Mouse (Mus musculus) forebrain, embryonic 11.5 days (tissue): ENCODE measurements around the gene Mtx1. TPM values are rescaled to one million over a fixed set of nuclear protein-coding genes. Genes with fewer than 3 reads are reported as not detected.

ENCODE experiments used
- microRNA counts: library from miRNA; unstranded; fragments of <30 nt; microRNA quantifications from one replicate; lab custom pipeline; 2015
- microRNA-seq: library from miRNA; unstranded; fragments of <30 nt; microRNA quantifications from one replicate; pipeline ENCODE4, GENCODE M21; 2016; ENCODE audit not compliant: insufficient number of aligned reads
- polyA plus RNA-seq: library from polyadenylated mRNA; unstranded; fragments of >200 nt; fragmentation: Nextera tagmentation; extraction: Ambion mirVana; gene quantifications from 2 replicates; pipeline ENCODE4 v1.2.1, GENCODE M21; 2014

Mtx1 gene
- polyA plus RNA-seq, 1 experiment from 2014 or later: 194 TPM

MicroRNAs encoded within 50 kb of the gene (microRNA counts, 519-probe panel; counts per million panel counts)
- 5,667 counts per million, percentile 74 among the panel's probes with 10 or more counts for microRNA mmu-miR-92b (lab: Ali Mortazavi, UCI)

Small RNA genes lying within 50 kb of the gene (microRNA-seq; reads per million reads assigned to microRNA genes)
- gene Mir92b: 19,871 reads per million, percentile 98 among the genes with 10 or more reads in this experiment

Other genes with a start within 250 kb of the Mtx1 start
- 23.9 and 24.5 TPM in 2 replicates for gene Rusc1, start 133.8 kb downstream of the Mtx1 start, polyA plus RNA-seq
- gene Gm43738, start 126.0 kb downstream of the Mtx1 start, polyA plus RNA-seq: not detected in 2 replicates
- 332 and 356 TPM in 2 replicates for gene Fdps, start 125.1 kb downstream of the Mtx1 start, polyA plus RNA-seq
- gene Pklr, start 90.9 kb downstream of the Mtx1 start, polyA plus RNA-seq: 2.1 and 2.8 TPM in 2 replicates
- gene Hcn3, start 66.9 kb downstream of the Mtx1 start, polyA plus RNA-seq: 6.3 and 6.7 TPM in 2 replicates
- gene Clk2, start 62.3 kb downstream of the Mtx1 start, polyA plus RNA-seq: 34.7 and 40.8 TPM in 2 replicates
- gene Scamp3, start 49.6 kb downstream of the Mtx1 start, polyA plus RNA-seq: 92.5 and 107 TPM in 2 replicates
- 26.3 and 27.8 TPM in 2 replicates for gene Fam189b, start 43.9 kb downstream of the Mtx1 start, polyA plus RNA-seq
- 32.4 and 37.7 TPM in 2 replicates for gene Gba, start 24.2 kb downstream of the Mtx1 start, polyA plus RNA-seq
- 63.3 and 69.9 TPM in 2 replicates for gene Thbs3, start 11.9 kb downstream of the Mtx1 start, polyA plus RNA-seq
- 2.0 and 3.4 TPM in 2 replicates for gene Muc1, start 2.0 kb upstream of the Mtx1 start, polyA plus RNA-seq
- 237 and 252 TPM in 2 replicates for gene Krtcap2, start 18.9 kb upstream of the Mtx1 start, polyA plus RNA-seq
- 11.9 and 13.5 TPM in 2 replicates for gene Trim46, start 19.2 kb upstream of the Mtx1 start, polyA plus RNA-seq
- 79.0 and 83.9 TPM in 2 replicates for gene Dpm3, start 32.3 kb upstream of the Mtx1 start, polyA plus RNA-seq
- gene Slc50a1, start 43.5 kb upstream of the Mtx1 start, polyA plus RNA-seq: 28.4 and 31.8 TPM in 2 replicates
- 10.8 and 11.4 TPM in 2 replicates for gene Efna1, start 54.1 kb upstream of the Mtx1 start, polyA plus RNA-seq
- gene Efna3, start 95.9 kb upstream of the Mtx1 start, polyA plus RNA-seq: 6.6 and 7.7 TPM in 2 replicates
- gene Efna4, start 110.9 kb upstream of the Mtx1 start, polyA plus RNA-seq: 17.1 and 20.7 TPM in 2 replicates
- gene Adam15, start 122.9 kb upstream of the Mtx1 start, polyA plus RNA-seq: 27.9 and 28.4 TPM in 2 replicates
- 0.13 TPM in 1 of 2 replicates, not detected in the other for gene Dcst2, start 134.9 kb upstream of the Mtx1 start, polyA plus RNA-seq
- 0.08 and 0.15 TPM in 2 replicates for gene Dcst1, start 138.2 kb upstream of the Mtx1 start, polyA plus RNA-seq
- 1.3 and 1.4 TPM in 2 replicates for gene Zbtb7b, start 167.7 kb upstream of the Mtx1 start, polyA plus RNA-seq
- gene Lenep, start 175.7 kb upstream of the Mtx1 start, polyA plus RNA-seq: 0.91 and 1.9 TPM in 2 replicates
- 28.5 and 31.9 TPM in 2 replicates for gene Flad1, start 184.8 kb upstream of the Mtx1 start, polyA plus RNA-seq
- gene Cks1b, start 191.3 kb upstream of the Mtx1 start, polyA plus RNA-seq: 491 and 495 TPM in 2 replicates
- gene Shc1, start 191.4 kb upstream of the Mtx1 start, polyA plus RNA-seq: 30.9 and 31.6 TPM in 2 replicates
- 53.9 and 60.6 TPM in 2 replicates for gene Pygo2, start 203.1 kb upstream of the Mtx1 start, polyA plus RNA-seq
- gene Pbxip1, start 209.6 kb upstream of the Mtx1 start, polyA plus RNA-seq: 9.1 and 10.0 TPM in 2 replicates
- 62.5 and 71.1 TPM in 2 replicates for gene Pmvk, start 227.5 kb upstream of the Mtx1 start, polyA plus RNA-seq